Mouse (Mus musculus) lung, adult 10 weeks (tissue): Measurements from ENCODE around the gene Rabac1. TPM values are rescaled to one million over a fixed set of nuclear protein-coding genes. Genes with fewer than 3 reads are reported as not detected.

Source experiments
- polyA plus RNA-seq: library from polyadenylated mRNA; stranded (reverse); fragments of 350-450 nt; fragmentation: Illumina TruSeq; extraction: RNeasy Lipid Tissue Mini Kit (QIAGEN cat#74804); gene quantifications from one replicate; pipeline ENCODE4 v1.2.3, GENCODE M21; 2014; ENCODE audit warnings: low read depth, low replicate concordance; ENCODE audit not compliant: insufficient read depth

Gene Rabac1
- 441 TPM for polyA plus RNA-seq

DNA sequence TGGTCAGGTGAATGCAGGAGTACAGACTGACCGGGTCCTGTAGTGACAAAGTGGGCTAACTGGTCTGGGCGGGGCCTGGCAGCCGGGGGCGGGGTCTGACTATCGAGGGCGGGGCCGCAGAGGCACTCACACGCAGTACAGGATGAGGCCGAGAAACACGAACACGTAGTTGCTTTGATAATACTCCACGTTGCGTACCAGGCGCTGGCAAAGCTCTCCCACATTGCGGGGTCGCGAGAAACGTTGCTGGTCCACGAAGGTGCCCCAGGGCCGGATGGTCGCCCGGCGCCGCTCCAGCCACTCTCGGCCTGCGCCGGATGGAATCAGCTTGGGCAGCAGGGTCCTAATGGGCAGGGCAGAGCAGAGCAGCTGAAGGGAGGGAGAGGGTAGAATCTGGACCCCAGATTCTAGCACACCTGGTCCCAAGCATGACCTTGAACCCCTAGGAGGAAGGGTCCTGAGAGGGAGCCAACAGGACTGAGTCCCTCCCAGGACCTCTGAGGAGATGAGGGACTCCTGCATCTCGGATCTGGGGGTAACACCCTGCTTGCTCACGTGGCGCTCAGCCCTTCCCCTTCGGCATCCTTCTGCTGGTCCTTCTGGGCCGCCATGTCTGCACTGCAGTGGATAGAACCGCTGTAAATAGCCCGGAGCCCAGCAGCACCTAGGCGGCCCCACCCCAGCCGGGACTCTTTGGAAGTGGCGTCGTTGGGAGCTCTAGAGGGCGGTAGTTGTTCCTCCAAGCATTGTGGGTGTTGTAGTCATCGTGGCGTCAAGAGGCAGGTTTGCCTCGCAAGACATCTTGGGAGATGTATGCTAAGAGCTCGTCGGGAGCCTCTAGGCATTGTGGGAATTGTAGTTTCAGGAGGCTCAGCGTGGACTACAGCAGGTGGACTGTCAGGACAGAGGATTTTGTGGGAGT lies at the start of gene Rabac1:
Gene Rabac1 (minus strand): TSS at position 783 of the 922 bp plus-strand sequence.

DNA sequence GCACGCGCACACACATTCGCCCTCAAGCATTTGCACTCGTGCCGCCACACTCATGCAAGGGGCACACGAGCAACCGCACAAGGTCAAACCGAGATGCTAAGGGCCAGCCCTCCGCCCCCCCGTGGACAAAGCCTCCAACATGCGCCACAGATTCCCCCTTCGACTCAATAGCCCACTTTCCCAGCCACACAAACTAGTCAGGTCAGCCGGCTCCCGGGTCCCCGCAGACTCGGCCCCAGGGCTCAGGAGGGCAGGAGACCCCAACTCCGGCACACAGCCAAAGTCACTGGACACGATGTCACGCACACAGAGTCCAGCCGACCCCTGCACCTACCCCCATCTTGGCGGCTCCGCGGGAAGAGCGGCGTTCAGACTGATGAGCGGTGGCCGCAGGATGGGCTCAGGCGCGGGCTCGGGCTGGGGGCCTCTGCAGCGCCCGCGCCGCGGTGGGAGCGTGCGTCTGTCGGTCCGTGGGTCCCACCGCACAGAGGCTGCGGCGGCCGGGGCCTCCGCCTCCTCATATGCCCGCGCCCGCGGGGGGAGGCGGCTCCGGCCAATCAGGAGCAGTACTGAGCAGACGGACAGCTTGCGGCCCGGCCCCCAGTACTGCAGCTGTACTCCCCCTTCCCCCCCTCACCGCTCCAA lies 33.0 kb upstream of the Rabac1 start, which contains the start of gene Atp1a3:
Gene Atp1a3 (minus strand): TSS at position 538 of the 645 bp plus-strand sequence.

DNA sequence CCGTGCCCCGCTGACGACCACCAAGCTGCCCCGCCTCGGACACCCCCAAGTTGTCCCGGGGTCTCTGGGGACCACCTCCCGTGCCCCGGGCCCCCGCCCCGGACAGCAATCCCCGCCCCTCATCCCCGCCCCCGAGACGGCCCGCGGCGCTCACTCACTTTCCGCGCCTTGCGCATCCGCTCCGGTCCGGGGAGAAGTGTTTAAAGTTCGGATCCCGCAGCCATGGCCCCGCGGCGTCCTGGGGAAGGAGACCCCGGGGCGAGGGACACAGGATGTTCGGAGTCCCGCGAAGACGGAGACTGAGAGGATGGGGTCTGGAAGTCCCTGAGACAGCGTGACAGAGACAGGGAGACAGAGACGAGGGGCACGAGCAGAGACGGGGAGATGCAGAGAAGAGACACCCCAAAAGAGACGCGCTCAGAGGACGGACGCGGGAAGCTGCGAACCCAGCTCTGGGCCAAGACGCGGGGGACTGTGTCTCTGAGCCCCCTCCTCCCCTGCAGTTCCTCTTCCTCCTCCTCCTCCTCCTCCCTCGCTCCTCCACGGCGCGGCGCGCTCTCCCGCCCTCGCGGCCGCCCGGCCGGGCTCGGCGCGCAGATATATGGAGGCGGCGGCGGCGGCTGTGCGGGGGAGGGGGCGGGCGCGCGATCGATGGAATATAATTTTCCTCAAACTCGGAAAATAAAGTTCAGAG lies 28.1 kb downstream of the Rabac1 start, which contains the start of gene Gm4881:
Gene Gm4881 (minus strand): TSS at position 238 of the 694 bp plus-strand sequence.

Other genes with a start within 250 kb of the Rabac1 start
- not detected for gene Gm4763, start 245.8 kb downstream of the Rabac1 start, polyA plus RNA-seq
- gene Cd177, start 212.4 kb downstream of the Rabac1 start, polyA plus RNA-seq, result 2.9 TPM
- 0.31 TPM for gene Ceacam10, start 195.5 kb downstream of the Rabac1 start, polyA plus RNA-seq
- gene Gm9844, start 110.5 kb downstream of the Rabac1 start, polyA plus RNA-seq, result 10.3 TPM
- not detected for gene Lypd4, start 102.8 kb downstream of the Rabac1 start, polyA plus RNA-seq
- gene Dmrtc2, start 102.7 kb downstream of the Rabac1 start, polyA plus RNA-seq, result not detected
- gene Rps19, start 88.4 kb downstream of the Rabac1 start, polyA plus RNA-seq, result 2,096 TPM
- 88.3 TPM for gene Cd79a, start 75.4 kb downstream of the Rabac1 start, polyA plus RNA-seq
- 98.1 TPM for gene Arhgef1, start 69.8 kb downstream of the Rabac1 start, polyA plus RNA-seq
- not detected for gene Gm4881, start 28.3 kb downstream of the Rabac1 start, polyA plus RNA-seq
- gene Atp1a3, start 33.2 kb upstream of the Rabac1 start, polyA plus RNA-seq, result 1.9 TPM
- 4.9 TPM for gene Grik5, start 99.6 kb upstream of the Rabac1 start, polyA plus RNA-seq
- gene Zfp574, start 99.8 kb upstream of the Rabac1 start, polyA plus RNA-seq, result 8.7 TPM
- 1.9 TPM for gene Pou2f2, start 207.0 kb upstream of the Rabac1 start, polyA plus RNA-seq
- gene Dedd2, start 247.9 kb upstream of the Rabac1 start, polyA plus RNA-seq, result 16.3 TPM
- gene Zfp526, start 248.7 kb upstream of the Rabac1 start, polyA plus RNA-seq, result 2.4 TPM